Mouse (Mus musculus) heart, postnatal 0 days (tissue): ENCODE measurements around the gene Slc39a7. TPM values are rescaled to one million over a fixed set of nuclear protein-coding genes. Genes with fewer than 3 reads are reported as not detected.
A peak's percentile ranks its signal among the peaks of the same experiment; 100 is the strongest.
"Not testable (repeated sequence)": the region's sequence is repeated elsewhere in the genome, so short reads cannot be mapped to it uniquely, and the experiment has no call there.

Experiments used
- ATAC-seq: fragments of 200-750 bp; cut with Nextera tagmentation; 2 replicates; pipeline ENCODE4 v1.8.0; 2017; ENCODE audit warnings: low read depth, moderate number of reproducible peaks, moderate library complexity; ENCODE audit not compliant: insufficient read depth
- DNase-seq: peaks from one replicate; pipeline ENCODE4 v3.0.0-alpha.2; 2016; ENCODE audit warnings: low spot score
- H3K27ac ChIP-seq: fragments of 300-500 bp; sonication (generic); 2 replicates; pipeline ENCODE4 v1.5.1; 2014; ENCODE audit warnings: low read depth, mild to moderate bottlenecking
- H3K27me3 ChIP-seq: fragments of 300-500 bp; sonication (generic); 2 replicates; pipeline ENCODE4 v1.6.1; 2014; ENCODE audit warnings: low read length, mixed read lengths; ENCODE audit not compliant: control insufficient read depth, insufficient read depth
- H3K36me3 ChIP-seq: fragments of 300-500 bp; sonication (generic); replicated peaks from 2 replicates; pipeline ENCODE4 v1.6.1; 2014; ENCODE audit warnings: low read length, mixed read lengths; ENCODE audit not compliant: control insufficient read depth, insufficient read depth
- H3K4me1 ChIP-seq: fragments of 300-500 bp; sonication (generic); 2 replicates; pipeline ENCODE4 v1.6.1; 2014; ENCODE audit warnings: antibody characterized with exemption; ENCODE audit not compliant: control insufficient read depth, insufficient read depth
- H3K4me2 ChIP-seq: fragments of 300-500 bp; sonication (generic); 2 replicates; pipeline ENCODE4 v1.6.1; 2014; ENCODE audit warnings: low read depth, mild to moderate bottlenecking, low read length, moderate library complexity
- H3K4me3 ChIP-seq: fragments of 300-500 bp; sonication (generic); 2 replicates; pipeline ENCODE4 v1.5.1; 2014; ENCODE audit warnings: low read depth, low read length
- H3K9ac ChIP-seq: fragments of 300-500 bp; sonication (generic); replicated peaks from 2 replicates; pipeline ENCODE4 v1.6.1; 2014; ENCODE audit warnings: low read depth, low read length, mixed read lengths
- H3K9me3 ChIP-seq: fragments of 300-500 bp; sonication (generic); replicated peaks from 2 replicates; pipeline ENCODE4 v1.6.1; 2016; ENCODE audit warnings: low read length; ENCODE audit not compliant: control insufficient read depth
- CTCF ChIP-seq: IDR thresholded peaks from 2 replicates; pipeline ENCODE4 v1.5.1; 2016; ENCODE audit warnings: antibody characterized with exemption, control low read depth, low read depth
- EP300 ChIP-seq: IDR thresholded peaks from 2 replicates; pipeline ENCODE4 v1.6.1; 2016; ENCODE audit warnings: antibody characterized with exemption, low read depth
- WGBS: fragments of 180-500 bp; shearing (Covaris S2); extraction: QIAGEN DNeasy Blood & Tissue Kit; methylation state at CpG from one replicate; pipeline ENCODE4 v1.1.7; 2014; 5-methylcytosine and 5-hydroxymethylcytosine counted together
- polyA plus RNA-seq: library from polyadenylated mRNA; unstranded; fragments of >200 nt; fragmentation: Nextera tagmentation; extraction: Ambion mirVana; gene quantifications from 2 replicates; pipeline ENCODE4 v1.2.1, GENCODE M21; 2015
- total RNA-seq: library from RNA; depleted of rRNA; stranded (reverse); fragments of >200 nt; gene quantifications from 2 replicates; pipeline ENCODE4 v1.2.3, GENCODE M21; 2014; ENCODE audit warnings: low replicate concordance

Slc39a7 gene
- total and polyA plus RNA-seq, 2 experiments from 2014 or later = 85.4 to 97.2 TPM

GRCm38 (mm10) chr17:34006570-34006969 is 24.9 kb downstream of the Slc39a7 start:
- TF ChIP-seq EP300 (no peak), CTCF (no peak)
- ATAC-seq (no peak), DNase-seq (no peak)
- Histone ChIP-seq H3K4me2 (no peak overlapping the region), H3K4me3 (no peak overlapping the region), H3K9ac (no peak overlapping the region), H3K27me3 (no peaks in the 10 kb centered on the region), H3K36me3 (no peaks in the 10 kb centered on the region), H3K27ac (no peak overlapping the region), H3K4me1 (no peaks in the 10 kb centered on the region), H3K9me3 (0 out of 2 replicates have a peak, but pooled peaks cover 4% of the 10 kb centered on the region)
- 36% methylated on average over 2 of the region's 2 CpGs for WGBS

- ATAC-seq (no peak), DNase-seq (no peak)
- Histone ChIP-seq H3K4me3 (no peak overlapping the region), H3K9me3 (0 out of 2 replicates have a peak, but pooled peaks cover 4% of the 10 kb centered on the region), H3K27ac (no peak overlapping the region), H3K9ac (no peak overlapping the region), H3K4me2 (no peak overlapping the region), H3K36me3 (no peaks in the 10 kb centered on the region), H3K27me3 (no peaks in the 10 kb centered on the region), H3K4me1 (peaks cover 4% of the 10 kb centered on the region; the same call in 1 of the 2 replicates)
- TF ChIP-seq EP300 = no peak
- peak; percentile 71 for TF ChIP-seq CTCF
- 5% methylated on average over 5 of the region's 5 CpGs for WGBS
These were observed 28.1 kb downstream of the Slc39a7 start for GRCm38 (mm10) chr17:34003426-34003825.

- not testable (repeated sequence) for H3K27ac ChIP-seq, H3K27me3 ChIP-seq, H3K36me3 ChIP-seq, DNase-seq, H3K4me1 ChIP-seq, ATAC-seq, H3K9ac ChIP-seq, H3K9me3 ChIP-seq
- Histone ChIP-seq H3K4me2 (peak overlapping the region; percentile 99; the same call in 1 of the 2 replicates), H3K4me3 (peak overlapping the region; percentile 59; the same call in 1 of the 2 replicates)
- 42% methylated on average over 2 of the region's 2 CpGs for WGBS
These were observed 30.7 kb downstream of the Slc39a7 start for GRCm38 (mm10) chr17:34000796-34001195.

- Histone ChIP-seq H3K4me1 (peaks cover 4% of the 10 kb centered on the region; the same call in 1 of the 2 replicates), H3K27me3 (no peaks in the 10 kb centered on the region), H3K36me3 (no peaks in the 10 kb centered on the region), H3K9ac (peak within 1 kb of the TSS; percentile 59), H3K9me3 (no peaks in the 10 kb centered on the region), H3K4me2 (peak within 1 kb of the TSS; percentile 99), H3K4me3 (peak within 1 kb of the TSS; percentile 59), H3K27ac (no peak within 1 kb of the TSS)
- under 1% methylated on average over 28 of the region's 30 CpGs for WGBS
- TF ChIP-seq EP300 = no peak
- no peak for TF ChIP-seq CTCF
- DNase-seq (peak; percentile 80), ATAC-seq (peak; percentile 93)
These were observed 31.3 kb downstream of the Slc39a7 start, which contains the start of gene H2-K1 for GRCm38 (mm10) chr17:34000150-34000537. Gene H2-K1, minus strand, starts transcription at chr17:34000347.

- Histone ChIP-seq H3K4me1 (peaks cover 4% of the 10 kb centered on the region; the same call in 1 of the 2 replicates), H3K4me3 (peak overlapping the region; percentile 59), H3K27ac (no peak overlapping the region), H3K4me2 (peak overlapping the region; percentile 99), H3K36me3 (no peaks in the 10 kb centered on the region), H3K27me3 (no peaks in the 10 kb centered on the region), H3K9me3 (no peaks in the 10 kb centered on the region), H3K9ac (peak overlapping the region; percentile 59)
- ATAC-seq (peak; percentile 67), DNase-seq (no peak)
- TF ChIP-seq EP300 (no peak), CTCF (no peak)
- 2% methylated on average over 79 of the region's 87 CpGs for WGBS
These were observed 31.9 kb downstream of the Slc39a7 start for GRCm38 (mm10) chr17:33999341-34000149.

- H3K9me3 ChIP-seq, ATAC-seq, H3K4me1 ChIP-seq, DNase-seq, H3K36me3 ChIP-seq, H3K27ac ChIP-seq, H3K4me3 ChIP-seq, H3K27me3 ChIP-seq, H3K4me2 ChIP-seq, H3K9ac ChIP-seq: not testable (repeated sequence)
- 47% methylated on average over 5 of the region's 5 CpGs for WGBS
These were observed 32.8 kb downstream of the Slc39a7 start for GRCm38 (mm10) chr17:33998697-33999096.

- not testable (repeated sequence) for H3K27me3 ChIP-seq, H3K9me3 ChIP-seq, H3K36me3 ChIP-seq, H3K27ac ChIP-seq, ATAC-seq, H3K4me1 ChIP-seq, H3K4me2 ChIP-seq, DNase-seq, H3K4me3 ChIP-seq, H3K9ac ChIP-seq
- 89% methylated on average over 2 of the region's 2 CpGs for WGBS
These were observed 34.5 kb downstream of the Slc39a7 start for GRCm38 (mm10) chr17:33997025-33997424.
